Mouse (Mus musculus) heart, postnatal 14 days (tissue): ENCODE data around the gene Baiap3. TPM values are rescaled to one million over a fixed set of nuclear protein-coding genes. Genes with fewer than 3 reads are reported as not detected.
A peak's percentile ranks its signal among the peaks of the same experiment; 100 is the strongest.
"Not testable (repeated sequence)": the region's sequence is repeated elsewhere in the genome, so short reads cannot be mapped to it uniquely, and the experiment has no call there.

ENCODE experiments used
- DNase-seq, 2 experiments: peaks; one replicate each; pipeline ENCODE4 v3.0.0; 2021 to 2022
- intact Hi-C: fragments of 180-260 bp; cut with DNase I; formaldehyde crosslinking; loops from one replicate; pipeline ENCODE4 v1.15.1; 2025
- total RNA-seq, 2 experiments: library from RNA; stranded (reverse); gene quantifications; 2 replicates each; pipeline ENCODE4 v1.2.3; 2021

Gene Baiap3
- total RNA-seq, 2 experiments from 2014 or later: 0.17 to 0.63 TPM

DNA sequence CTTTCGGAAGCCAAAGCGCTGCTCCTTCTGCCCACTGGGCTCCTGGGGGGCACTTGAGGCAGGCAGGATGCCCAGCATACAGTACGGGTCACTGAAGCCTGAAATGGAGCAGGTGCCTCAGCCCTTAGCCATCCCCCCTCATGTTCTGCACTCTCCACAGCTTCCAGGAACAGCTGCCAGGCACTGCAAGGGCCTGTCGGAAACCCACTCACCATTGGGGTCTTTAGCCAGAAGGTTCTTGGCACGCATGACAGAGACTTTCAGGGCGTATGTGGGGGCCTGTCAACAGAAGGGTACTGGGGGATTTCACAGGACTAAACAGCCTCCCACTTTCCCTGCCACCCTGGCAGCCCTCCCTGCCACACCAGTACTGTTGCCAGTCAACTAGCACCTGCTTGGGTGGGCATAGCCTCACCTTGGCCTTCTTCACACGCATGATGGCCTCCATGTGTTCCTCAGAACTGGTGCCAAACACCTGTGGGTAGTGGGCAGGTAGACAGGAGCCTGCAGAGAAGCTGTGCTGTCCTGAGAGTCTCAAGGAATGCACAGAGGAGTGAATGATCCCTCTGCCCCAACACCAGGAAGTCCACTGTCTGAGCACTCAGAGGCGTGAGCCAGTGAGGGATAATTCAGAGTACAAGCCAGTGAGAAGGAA is 5.9 kb downstream of the Baiap3 start:
- no peak for DNase-seq
- intact Hi-C loops: no loop called here

DNA sequence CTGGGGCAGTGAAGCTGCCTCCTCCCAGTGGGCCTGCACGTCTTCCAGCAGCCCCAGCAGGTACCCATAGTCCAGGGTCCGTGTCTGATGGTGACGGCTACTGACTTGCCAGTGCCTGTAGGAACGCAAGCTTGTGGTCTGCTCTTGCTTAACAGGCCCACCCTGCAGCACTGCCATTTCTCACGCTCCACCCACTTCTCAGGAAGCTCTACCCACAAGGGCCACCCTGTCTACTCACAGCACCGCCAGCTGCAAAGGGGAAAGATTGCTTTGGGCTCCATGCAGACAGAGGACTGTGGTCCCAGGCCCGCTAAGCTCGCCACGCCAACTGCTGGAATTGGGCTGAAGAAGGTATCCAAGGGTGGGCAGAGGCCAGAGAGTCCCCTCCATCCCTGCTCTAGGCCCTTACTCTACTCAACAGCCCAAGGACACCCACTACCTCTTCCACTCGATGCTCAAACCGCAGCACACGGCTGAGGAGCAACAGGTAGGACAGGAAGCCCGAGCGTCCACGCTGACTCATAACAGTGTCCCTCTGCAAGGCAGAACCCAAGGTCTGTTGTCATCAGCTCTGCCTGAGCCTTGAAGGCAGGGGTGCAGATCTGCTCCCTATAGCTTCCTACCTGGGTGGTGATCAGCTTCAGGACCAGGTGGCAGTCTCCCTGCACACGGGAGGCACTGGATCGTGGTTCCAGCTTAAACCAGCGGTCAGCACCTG is 8.0 kb downstream of the Baiap3 start:
- intact Hi-C loops: no loop called here
- DNase-seq: no peak

DNA sequence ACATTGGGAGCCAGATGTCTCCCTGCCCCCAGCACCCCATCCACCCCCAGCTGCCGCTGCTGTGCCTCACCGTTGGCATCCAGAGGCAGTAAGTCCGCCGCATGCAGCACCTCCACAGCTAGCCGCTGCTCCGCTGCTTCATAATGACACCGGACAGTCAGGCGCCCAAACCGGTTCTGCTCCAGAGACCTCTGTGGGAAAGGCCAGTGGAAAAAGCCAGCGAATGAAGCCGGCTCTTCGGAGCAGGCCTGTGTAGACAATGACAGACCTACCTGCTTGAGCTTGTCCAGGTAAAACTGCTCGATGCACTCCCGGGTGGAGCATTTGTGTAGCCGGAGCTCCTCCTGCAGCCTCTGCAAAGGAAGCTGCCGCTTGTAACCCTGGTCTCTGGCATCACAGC is 11.9 kb downstream of the Baiap3 start:
- DNase-seq: no peak
- intact Hi-C loops: no loop called here

DNA sequence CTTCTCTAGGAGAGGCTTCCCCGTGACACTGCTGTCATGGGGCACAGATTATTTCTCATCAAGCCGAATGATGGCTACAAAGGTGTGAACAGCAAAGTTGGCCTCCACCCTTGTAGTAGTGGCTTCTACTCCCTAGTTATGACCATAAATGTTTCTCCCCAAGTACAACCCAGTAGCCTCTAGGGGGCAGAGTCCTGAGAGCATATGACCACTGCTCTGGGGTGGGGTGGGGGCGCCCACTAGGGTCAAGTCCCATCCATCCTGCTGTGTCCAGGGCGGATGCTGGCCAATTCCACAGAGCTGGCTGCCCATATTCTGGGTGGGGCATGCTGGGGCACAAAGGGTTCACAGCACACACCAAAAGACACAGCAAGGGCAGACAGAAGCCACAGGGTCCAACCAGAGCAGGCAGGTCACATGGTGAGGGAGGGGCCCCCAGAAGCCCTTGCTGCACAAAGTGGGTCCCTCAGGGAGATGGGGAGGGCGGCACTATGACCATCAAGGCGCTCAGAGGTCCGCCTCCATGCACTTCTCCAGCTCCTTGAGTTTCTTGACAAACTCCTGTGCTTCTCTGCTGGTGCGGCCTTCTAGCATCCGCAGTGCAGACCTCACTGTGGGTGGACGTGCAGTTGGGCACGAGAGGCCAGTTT is 12.9 kb downstream of the Baiap3 start:
- intact Hi-C loops: no loop called here
- no peak for DNase-seq

DNA sequence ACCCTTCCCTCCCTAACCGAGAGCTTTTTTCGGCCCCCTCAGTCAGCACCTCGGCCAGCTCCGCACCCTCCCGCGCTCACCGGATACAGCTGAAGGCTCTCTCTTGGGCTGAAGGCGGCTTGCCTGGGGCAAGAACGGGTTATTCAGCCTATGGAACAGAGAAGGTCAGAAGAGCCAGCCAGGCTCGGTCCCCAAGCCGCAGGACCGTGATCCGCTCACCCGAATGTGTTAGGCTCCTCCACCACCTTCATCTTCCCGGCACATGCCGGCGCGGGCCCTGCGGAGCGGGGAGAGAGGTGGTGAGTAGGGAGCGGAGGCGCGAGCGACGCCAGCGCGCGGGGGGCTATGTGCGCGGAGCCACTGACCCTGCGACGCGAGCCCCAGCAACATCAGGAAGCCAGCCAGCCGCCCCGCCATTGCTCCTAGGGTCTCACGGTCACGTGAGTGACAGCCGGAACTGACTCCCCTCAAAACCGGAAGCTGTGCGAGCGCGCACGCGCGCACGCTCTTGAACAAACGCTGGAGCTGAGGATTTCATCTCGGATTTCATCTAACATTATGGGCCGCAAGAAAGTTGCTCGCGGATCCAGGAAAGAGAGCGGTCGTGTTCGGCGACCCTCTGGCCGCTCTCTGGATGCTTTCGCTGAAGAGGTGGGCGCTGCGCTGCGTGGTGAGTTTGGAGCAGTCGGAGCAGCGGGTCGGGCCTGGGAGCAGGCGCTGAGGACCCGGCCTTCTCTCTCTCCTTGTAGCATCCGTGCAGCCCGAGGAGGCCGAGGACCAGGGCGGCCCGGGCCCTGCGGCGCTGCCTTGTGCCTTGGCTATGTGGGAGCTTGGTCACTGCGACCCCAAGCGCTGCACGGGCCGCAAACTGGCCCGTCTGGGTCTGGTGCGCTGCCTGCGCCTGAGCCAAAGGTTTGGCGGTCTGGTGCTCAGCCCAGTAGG is 16.2 kb downstream of the Baiap3 start, which contains the start of the genes Gnptg and Tsr3:
TSS of gene Gnptg (minus strand) at position 430 of the 942 bp plus-strand sequence.
TSS of gene Tsr3 (plus strand) at position 476 of the 942 bp plus-strand sequence.
- intact Hi-C loops: no loop called here

DNA sequence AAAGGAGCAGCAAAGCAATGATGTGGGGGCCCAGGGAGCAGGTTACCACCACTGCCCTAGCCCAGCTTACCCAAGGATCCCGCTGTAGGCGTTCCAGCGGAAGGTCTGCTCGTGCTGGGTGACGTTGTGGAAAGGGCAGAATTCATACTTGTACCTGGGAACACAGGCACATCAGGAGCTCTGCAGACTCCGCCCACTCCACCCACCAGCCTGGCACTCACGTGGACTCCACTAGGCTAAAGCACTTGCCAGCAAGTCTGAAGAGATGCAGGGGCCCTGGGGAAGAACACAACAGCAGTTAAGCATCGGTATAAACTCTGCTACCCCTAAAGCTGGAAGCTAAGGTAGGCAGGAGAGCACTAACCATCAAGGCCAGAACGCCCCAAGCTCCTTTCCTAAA is 20.5 kb downstream of the Baiap3 start:
- DNase-seq: no peak

More for the DNA sequence above, 16.2 kb downstream of the Baiap3 start, which contains the start of the genes Gnptg and Tsr3:
- DNase-seq: peak; percentile 84 to 85

DNA sequence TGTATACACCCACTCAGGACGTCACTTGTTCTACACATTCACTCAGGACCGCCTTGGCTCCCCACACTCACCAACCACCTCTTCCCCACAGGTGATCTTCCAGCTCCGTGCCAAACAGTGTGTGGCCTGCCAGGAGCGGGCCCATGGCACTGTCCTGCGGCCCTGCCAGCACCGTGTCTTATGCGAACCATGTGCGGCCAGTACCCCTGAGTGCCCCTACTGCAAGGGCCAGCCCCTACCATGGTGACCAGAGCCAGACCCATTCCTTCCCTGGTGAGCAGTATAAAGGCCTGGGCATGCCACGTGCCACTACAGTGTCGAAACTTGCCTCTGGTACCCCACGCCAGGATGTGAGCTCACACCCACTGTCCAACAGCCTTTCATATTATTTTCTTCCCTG is 24.5 kb downstream of the Baiap3 start:
- intact Hi-C loops, DNase-seq: not testable (repeated sequence)

More for the DNA sequence above, 20.5 kb downstream of the Baiap3 start:
- intact Hi-C loops: no loop called here

DNA sequence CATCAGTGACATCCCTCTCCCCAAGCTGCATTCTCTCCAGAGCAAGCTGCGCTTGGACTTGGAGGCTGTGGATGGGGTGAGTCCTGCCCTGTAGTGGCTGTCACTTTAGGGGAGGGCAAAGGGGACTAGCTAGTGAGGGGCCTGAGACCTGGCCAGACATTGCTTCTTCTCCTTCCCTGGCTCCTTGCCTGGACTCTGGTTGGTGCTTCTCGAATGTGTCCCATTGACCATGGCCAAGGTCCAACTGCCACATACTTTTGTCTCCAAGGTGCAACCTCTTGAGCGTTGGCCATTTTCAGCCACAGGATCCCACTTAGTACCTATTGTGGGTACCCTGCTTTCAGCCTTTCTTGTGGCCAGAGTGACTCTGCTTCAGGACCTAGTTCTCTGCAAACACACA is 25.5 kb downstream of the Baiap3 start:
- no peak for DNase-seq
- intact Hi-C loops: no loop called here

DNA sequence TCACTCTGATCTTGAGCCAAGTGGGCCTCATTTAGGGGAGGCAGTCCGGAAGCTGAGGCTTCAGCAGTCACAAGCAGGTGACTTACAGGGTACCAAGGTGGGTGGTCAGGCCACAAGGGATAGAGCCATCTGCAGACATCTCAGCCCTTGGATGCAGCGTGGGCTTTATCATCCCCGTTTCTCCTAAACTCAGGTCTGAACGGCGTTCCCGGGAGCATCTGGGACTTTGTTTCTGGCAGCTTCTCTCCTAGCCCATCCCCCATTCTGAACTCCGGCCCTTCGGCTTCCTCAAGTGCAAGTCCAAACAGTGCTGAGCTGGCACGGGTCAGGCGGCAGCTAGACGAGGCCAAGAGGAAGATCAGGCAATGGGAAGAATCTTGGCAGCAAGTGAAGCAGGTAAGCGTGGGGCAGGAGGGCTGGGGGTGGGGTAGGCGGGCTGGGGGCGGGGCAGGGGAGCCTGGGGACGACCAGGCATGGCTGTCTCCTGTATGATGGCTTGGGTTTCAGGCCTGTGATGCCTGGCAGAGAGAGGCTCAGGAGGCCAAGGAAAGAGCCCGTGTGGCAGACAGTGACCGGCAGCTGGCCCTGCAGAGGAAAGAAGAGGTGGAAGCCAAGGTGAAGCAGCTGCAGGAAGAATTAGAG is 26.0 kb downstream of the Baiap3 start:
- DNase-seq, intact Hi-C loops: not testable (repeated sequence)

DNA sequence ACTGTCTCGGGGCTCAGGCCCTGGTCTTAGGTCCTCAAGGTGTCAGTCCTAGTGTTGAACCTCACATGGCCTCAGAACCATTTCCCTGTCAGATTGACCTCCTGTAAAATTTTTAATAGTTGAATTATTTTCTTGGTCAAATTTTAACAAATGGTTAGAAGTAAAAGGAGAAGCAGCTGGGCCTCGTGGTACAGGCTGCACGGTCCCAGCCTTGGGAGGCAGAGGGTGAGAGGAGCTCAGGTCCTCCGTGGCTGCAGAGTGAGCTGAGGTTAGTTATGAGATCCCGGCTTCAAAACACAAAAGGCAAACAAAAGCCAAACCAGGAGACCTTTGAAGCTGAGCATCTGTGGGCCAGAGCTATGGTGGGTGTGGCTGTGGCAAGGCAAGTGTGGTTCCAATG is 28.2 kb downstream of the Baiap3 start:
- intact Hi-C loops: no loop called here
- no peak for DNase-seq

DNA sequence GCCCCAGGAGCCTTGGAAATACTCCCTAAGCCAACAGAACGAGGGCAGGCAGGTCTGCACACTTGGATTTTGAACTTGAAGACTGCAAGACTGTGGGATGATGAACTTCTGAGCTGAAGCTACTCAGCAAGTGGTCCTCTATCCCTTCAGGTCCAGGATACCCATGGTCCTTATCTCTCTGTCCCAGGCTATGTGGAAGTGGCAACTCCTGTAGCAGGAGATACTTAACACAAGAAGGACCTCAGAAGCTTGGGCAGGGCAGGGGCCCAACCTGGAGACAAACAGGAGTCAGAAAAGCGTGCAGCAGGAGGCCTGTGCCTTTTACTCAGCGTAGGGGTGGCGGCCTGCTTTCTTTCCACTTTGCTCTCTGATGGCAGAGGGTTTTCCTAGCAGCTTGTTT is 30.5 kb downstream of the Baiap3 start:
- no peak for DNase-seq
- intact Hi-C loops: no loop called here

DNA sequence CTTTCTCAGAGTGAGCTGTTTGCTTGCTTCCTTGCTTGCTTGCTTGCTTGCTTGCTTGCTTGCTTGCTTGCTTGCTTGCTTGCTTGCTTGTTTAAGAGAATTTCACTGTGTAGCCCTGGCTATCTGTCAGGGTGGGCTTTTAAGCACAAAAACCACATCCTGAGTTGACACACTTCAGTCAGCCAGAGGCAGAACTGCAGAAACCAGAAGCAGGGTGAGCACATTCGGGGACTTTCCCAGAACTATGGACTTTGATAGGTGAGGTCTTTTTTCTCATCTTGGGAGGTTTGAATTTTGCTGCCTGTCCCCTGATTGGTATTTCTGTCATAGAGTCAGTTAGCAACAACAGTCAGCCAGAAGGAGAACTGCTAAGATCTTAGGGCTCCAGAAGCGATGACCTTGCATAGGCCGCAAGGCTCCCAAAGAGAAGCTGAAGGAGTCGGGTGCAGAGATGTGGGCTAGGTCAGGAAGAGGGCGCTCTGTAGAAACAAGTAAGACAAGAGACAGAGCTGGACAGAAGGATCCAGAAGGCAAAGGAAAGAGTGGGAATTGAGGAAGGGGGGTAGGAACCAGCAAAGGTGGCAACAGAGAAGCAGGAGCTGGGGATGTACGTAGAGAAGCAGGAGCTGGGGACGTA is 31.5 kb downstream of the Baiap3 start:
- intact Hi-C loops: no loop called here
- DNase-seq: no peak

DNA sequence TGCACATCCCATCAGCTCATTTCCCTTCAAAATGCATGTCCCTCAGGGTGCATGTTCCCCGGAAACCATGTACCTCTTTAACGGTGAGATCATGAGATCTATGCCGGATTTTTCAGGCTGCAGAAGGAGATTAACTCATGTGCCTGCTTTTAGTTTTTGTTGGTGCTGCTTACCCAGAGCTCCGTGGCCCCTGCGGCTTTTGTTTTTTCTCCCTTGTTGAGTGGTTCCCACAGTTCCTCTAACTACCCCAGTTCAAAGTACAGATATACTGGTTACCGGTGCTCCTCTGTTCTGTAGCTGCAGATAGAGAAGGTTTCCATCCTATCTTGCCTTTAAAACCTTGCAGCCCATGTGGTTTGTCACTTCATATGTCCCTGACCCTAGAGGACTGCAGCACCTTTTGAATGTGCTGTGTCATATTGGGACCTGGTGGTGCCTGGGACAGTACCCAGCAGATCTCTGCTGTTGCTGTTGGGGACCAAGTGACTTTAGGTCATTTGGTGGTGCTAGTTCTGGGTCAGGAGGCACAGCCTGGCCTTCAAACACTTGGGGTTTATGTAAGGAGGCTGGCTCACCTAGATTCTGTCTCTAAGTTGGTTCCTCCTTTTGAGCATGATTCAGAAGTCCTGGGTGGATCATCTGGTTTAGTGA is 33.1 kb downstream of the Baiap3 start:
- no peak for DNase-seq
- intact Hi-C loops: no loop called here

DNA sequence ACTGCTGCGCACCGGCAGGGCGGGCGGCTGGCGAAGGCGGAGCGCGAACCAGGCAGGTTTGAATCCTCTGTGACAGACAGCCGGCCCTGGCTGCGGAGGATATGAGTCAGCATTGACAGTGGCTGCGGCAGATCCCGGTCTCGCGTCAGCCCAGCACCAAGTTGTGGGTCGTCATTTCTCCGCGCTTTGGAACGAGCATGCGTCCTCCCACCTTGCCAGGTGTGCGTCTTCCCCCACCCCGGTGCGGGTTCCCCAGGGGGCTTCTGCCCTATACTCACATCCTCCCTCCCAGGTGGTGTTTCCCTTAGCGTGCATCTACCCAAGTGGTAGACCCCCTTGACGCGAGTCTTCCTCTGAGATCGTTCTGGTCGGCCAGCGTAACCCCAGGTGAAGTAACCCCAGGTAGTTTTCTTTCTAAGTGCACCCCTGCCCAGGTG is 33.6 kb downstream of the Baiap3 start:
- intact Hi-C loops, DNase-seq: not testable (repeated sequence)

DNA sequence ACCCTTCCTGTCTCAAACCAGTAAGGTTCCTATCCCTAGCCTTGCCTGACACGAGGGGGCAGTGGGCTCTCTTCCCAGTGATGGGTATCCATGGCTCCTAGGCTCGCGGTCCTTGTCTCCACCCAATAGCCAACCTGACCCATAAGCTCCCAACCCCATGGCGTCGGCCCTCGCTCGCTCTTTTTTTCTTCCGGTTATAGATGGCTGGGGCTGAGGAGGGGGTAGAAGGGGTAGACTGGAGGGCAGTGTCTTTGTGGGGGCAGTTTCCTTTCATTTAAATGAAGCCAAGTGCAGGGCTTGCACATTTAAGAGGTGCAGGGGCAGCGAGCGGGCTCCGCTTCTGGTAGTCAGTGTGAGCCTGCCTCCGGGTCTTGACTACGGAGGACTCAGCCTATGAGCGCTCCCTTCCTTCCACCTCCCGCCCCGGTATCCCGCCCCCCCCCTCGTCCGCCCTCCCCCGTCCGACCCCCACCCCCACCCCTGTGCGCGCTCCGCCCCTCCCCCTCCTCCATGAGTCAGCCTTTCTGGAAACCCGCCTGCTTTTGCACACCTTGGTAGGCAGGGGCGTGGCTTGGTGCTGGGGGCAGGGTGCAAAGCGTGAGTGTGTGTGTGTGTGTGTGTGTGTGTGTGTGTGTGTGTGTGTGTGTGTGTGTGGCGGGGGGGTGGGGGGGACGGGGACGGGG is 34.2 kb downstream of the Baiap3 start:
- DNase-seq: peak; percentile 32 to 51
- intact Hi-C loops: no loop called here

DNA sequence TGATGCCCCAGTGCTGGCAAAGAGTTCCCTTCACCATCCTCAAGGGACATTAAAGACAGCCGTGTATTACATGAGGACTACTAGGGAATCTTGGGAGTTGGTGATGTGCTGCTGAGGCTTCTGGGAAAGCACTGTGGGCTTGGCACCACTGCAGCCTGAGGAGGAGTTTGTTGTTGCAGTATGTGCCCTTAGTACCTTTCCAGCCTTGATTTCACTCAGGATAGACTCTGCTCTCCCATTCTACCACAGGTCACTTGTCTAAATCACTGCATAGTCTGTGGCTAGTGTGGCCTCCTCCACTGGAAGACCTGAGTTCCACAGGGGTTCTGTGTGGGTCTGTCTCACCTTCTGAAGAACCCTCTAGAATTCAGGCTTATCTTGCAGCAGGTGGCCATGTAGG is 35.4 kb downstream of the Baiap3 start:
- DNase-seq: no peak
- intact Hi-C loops: no loop called here

DNA sequence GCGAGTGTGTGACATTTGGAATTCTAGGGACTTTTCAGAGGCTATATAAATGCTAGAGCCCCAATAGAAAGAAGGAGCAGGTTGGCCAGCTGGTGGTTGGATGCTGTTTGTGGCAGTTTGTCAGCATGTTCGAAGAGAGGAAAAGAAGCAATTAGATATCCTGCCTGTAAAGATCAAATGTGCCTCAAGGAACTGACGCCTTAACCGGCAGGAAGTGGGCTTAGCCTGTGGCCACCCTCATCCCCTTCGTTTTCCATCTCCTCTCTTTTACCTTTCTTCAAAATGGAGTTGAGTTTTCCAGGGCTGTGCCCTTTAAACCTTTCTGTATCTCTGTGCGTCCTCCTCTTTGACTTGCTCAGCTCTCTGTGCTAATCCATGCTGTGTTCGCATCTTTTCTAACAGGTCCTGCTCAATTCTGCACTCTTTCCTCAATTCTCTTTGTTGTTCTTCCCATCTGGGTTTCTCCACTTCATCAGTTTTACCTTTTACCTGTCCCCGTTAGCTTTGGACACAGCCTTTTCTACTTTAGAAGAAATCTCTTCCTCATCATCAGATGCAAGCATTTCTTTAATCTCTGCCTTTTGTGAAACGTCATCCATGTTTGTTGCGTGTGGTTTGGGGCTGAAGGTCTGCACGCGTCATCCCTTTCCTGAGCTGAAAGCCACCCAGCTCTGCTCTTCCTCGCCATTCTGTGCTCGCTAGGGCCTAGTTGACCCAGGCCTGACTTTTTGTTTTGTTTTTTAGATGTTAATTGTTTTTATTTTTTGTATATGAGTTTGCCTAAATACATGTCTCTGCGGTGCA is 36.5 kb downstream of the Baiap3 start:
- intact Hi-C loops: no loop called here
- DNase-seq: no peak
